Mouse (Mus musculus): ENCODE results near the gene Adcy4. TPM values are rescaled to one million over a fixed set of nuclear protein-coding genes. Genes with fewer than 3 reads are reported as not detected.

Gene Adcy4
- polyA plus RNA-seq, 1 experiment = 11.2 TPM

DNA sequence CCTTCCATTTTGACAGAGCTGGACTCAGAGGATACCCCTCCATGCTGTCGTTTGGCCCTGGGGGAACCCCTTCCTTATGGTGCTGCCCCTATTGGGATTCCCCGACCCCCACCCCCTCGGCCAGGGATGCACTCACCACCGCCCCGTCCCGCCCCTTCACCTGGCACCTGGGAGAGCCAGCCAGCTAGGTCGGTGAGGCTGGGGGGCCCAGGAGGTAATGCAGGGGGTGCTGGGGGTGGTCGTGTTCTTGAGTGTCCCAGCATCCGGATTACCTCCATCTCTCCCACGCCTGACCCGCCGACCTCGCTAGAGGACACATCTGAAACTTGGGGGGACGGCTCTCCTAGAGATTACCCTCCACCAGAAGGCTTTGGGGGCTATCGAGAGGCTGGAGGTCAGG is 42.2 kb upstream of the Adcy4 start:
- DNase-seq = no peak
- Histone ChIP-seq H3K36me3 (ENCODE audit: control insufficient read depth, insufficient read depth, low read length) (no peaks in the 10 kb centered on the region), H3K27ac (ENCODE audit: control insufficient read depth, insufficient read depth, low read length) (no peak overlapping the region), H3K27me3 (ENCODE audit: control insufficient read depth, insufficient read depth, low read length) (peaks cover 27% of the 10 kb centered on the region), H3K4me1 (replicated peaks; ENCODE audit: control insufficient read depth, insufficient read depth, low read length) (no peaks in the 10 kb centered on the region), H3K4me3 (ENCODE audit: control insufficient read depth, insufficient read depth, low read length) (no peak overlapping the region)
- TF ChIP-seq POLR2A (IDR thresholded peaks at IDR 0.05; ENCODE audit: control insufficient read depth, extremely low read depth, insufficient read depth, low read length, poor library complexity) (no peak), CTCF (IDR thresholded peaks at IDR 0.05; ENCODE audit: borderline replicate concordance, control insufficient read depth, extremely low read depth, insufficient read depth, low read length, poor library complexity) (no peak)
- 39% methylated on average over 15 of the region's 15 CpGs for WGBS

DNA sequence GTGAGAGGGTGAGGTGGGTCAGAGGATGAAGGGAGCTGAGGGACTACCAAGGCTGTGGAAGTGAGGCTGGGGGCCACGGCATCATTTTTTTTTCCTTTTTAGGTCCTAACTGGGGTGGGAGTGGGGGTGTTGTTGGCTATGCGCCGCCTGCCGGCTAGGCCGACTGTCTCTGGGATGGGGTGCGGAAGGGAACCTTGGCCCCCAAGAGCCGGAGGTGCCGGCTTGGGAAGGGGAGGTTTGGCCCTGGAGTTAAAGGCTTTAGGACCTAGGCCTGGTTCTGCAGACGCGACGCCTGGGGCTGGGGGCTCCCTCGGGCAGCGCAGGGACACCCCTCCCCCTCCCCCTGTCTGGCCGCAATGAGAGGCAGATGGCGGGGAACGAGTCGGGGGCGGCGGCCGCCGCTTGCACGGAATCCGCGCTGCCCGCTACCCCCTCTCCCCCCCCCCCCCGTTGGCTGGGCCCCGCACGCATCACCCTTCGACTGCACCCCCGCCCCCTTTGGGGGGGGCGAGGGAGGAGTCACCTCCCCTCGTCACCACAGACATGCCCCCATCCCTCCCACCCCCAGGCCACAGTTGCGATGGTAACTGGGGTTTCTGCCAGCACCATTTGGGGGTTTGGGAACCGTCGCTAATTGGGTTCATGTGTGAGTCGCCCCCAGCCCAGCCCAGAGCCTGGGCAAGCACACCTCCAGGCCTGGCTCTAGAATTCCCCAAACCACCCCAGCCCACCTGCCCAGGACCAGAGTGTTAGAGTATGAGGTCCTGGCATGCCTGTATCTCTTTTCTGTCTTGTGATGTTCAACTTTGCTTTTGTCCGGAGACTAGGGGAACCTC is 41.5 kb upstream of the Adcy4 start:
- TF ChIP-seq POLR2A (IDR thresholded peaks at IDR 0.05; ENCODE audit: control insufficient read depth, extremely low read depth, insufficient read depth, low read length, poor library complexity) (no peak), CTCF (IDR thresholded peaks at IDR 0.05; ENCODE audit: borderline replicate concordance, control insufficient read depth, extremely low read depth, insufficient read depth, low read length, poor library complexity) (no peak)
- Histone ChIP-seq H3K27ac (ENCODE audit: control insufficient read depth, insufficient read depth, low read length) (no peak overlapping the region), H3K36me3 (ENCODE audit: control insufficient read depth, insufficient read depth, low read length) (no peaks in the 10 kb centered on the region), H3K4me3 (ENCODE audit: control insufficient read depth, insufficient read depth, low read length) (no peak overlapping the region), H3K27me3 (ENCODE audit: control insufficient read depth, insufficient read depth, low read length) (peaks cover 27% of the 10 kb centered on the region), H3K4me1 (replicated peaks; ENCODE audit: control insufficient read depth, insufficient read depth, low read length) (no peaks in the 10 kb centered on the region)
- no peak for DNase-seq
- 3% methylated on average over 19 of the region's 37 CpGs for WGBS

DNA sequence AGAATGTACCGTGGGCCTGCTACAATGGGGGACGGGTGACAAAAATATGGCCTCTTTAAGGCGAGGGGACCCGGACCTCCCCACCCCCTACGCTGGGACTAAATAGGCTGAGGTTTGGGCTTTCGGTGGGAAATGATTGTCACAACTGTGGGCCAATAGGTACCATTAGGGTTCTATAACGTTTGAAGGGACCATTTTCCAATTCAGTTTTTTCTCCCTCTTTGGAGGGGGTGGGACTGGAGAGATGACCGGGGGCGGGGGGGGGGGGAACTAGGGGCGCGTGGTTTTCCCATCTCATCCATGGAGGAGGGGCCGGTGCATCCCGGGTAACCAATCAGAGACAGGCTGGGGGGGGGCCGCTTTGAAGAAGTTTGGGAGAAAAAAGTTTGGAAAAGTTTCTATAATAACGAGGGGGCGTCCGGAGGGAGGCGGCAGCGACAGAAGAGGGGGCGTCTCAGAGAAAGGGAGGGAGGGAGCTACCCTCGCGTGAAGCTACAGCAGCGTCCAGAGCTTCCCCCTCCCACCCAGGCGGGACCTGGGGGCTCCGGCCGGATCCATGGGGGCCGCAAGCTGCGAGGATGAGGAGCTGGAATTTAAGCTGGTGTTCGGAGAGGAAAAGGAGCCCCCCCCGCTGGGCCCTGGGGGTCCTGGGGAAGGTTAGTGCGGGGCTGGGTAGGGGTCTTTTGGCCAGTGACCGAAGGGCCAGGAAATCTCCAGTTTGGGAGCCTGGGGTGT is 40.8 kb upstream of the Adcy4 start:
- peaks cover 27% of the 10 kb centered on the region for H3K27me3 ChIP-seq (ENCODE audit: control insufficient read depth, insufficient read depth, low read length)
- no peak overlapping the region for H3K27ac ChIP-seq (ENCODE audit: control insufficient read depth, insufficient read depth, low read length)
- no peak for DNase-seq
- H3K4me1 ChIP-seq (replicated peaks; ENCODE audit: control insufficient read depth, insufficient read depth, low read length) = no peaks in the 10 kb centered on the region
- H3K36me3 ChIP-seq (ENCODE audit: control insufficient read depth, insufficient read depth, low read length) = no peaks in the 10 kb centered on the region
- TF ChIP-seq POLR2A (IDR thresholded peaks at IDR 0.05; ENCODE audit: control insufficient read depth, extremely low read depth, insufficient read depth, low read length, poor library complexity) = no peak
- TF ChIP-seq CTCF (IDR thresholded peaks at IDR 0.05; ENCODE audit: borderline replicate concordance, control insufficient read depth, extremely low read depth, insufficient read depth, low read length, poor library complexity) = no peak
- WGBS = 17% methylated on average over 32 of the region's 32 CpGs
- H3K4me3 ChIP-seq (ENCODE audit: control insufficient read depth, insufficient read depth, low read length) = no peak overlapping the region

DNA sequence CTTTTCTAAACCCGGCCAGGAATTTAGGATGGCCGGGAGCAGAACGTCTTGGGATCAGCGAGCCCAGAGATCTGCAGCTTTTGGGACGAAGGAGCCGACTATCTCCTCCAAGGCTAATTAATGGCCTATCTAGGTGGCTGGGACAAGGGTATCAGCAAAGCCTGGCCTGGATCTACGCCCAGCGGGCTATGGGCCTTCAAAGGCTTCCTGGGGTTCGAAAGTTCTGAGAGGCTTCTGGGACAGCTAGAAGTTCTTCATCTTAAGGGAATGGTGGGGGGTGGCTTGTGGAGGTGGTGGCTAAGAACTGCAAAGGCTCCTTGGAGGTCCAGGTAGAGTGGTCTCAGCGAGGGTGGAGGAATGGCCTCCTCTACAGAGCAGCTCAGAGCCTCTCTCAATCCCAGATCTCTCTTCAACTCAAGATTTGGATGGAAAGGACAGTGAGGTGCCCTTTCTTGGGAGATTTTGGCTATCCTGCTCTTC is 40.1 kb upstream of the Adcy4 start:
- TF ChIP-seq CTCF (IDR thresholded peaks at IDR 0.05; ENCODE audit: borderline replicate concordance, control insufficient read depth, extremely low read depth, insufficient read depth, low read length, poor library complexity) = no peak
- no peak for TF ChIP-seq POLR2A (IDR thresholded peaks at IDR 0.05; ENCODE audit: control insufficient read depth, extremely low read depth, insufficient read depth, low read length, poor library complexity)
- DNase-seq = no peak
- Histone ChIP-seq H3K36me3 (ENCODE audit: control insufficient read depth, insufficient read depth, low read length) (no peaks in the 10 kb centered on the region), H3K27ac (ENCODE audit: control insufficient read depth, insufficient read depth, low read length) (no peak overlapping the region), H3K27me3 (ENCODE audit: control insufficient read depth, insufficient read depth, low read length) (peaks cover 27% of the 10 kb centered on the region), H3K4me1 (replicated peaks; ENCODE audit: control insufficient read depth, insufficient read depth, low read length) (no peaks in the 10 kb centered on the region), H3K4me3 (ENCODE audit: control insufficient read depth, insufficient read depth, low read length) (no peak overlapping the region)
- 37% methylated on average over 10 of the region's 10 CpGs for WGBS

DNA sequence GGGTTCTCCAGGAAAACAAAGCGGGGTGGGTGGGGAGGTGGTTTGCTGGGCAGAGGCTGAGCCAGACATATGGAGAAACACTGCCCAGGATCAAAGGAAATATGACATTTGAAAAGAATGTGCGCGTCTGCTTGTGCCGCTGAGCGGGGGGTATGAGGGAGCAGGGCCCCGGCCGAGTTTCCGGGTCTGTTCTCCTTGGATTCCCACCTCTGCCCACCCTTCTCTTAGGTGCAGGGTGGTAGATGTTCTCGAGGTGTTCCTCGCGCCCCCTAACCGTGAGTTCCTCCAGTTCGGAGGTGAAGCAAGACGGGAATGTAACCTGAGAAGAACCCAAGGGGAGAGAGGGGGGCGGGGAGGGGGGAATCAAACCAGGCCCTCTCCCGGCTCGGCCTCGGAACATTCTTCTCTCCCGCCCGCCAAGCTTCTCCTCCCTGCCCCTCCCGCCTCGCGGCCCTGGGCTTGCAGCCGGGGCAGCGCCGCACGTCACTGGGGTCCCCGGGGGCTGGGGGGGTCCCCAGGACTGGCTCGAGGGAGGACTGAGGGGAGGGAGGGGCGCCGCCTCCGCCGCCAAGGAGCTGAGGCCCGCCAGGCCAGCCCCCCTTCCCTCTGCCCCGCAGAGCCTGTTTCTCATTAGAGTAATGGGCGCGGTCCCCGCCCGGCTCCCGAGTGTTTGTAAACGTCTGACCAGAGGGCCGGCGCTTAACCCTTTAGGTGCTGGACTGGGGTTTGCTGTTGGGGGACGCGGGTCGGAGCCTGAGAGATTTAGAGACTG is 39.3 kb upstream of the Adcy4 start, which contains the start of gene Nfatc4:
Gene Nfatc4, plus strand, starts transcription at position 154 of the 772 bp plus-strand sequence.
- no peak for DNase-seq
- H3K36me3 ChIP-seq (ENCODE audit: control insufficient read depth, insufficient read depth, low read length) = no peaks in the 10 kb centered on the region
- no peak within 1 kb of the TSS for H3K27ac ChIP-seq (ENCODE audit: control insufficient read depth, insufficient read depth, low read length)
- H3K27me3 ChIP-seq (ENCODE audit: control insufficient read depth, insufficient read depth, low read length) = peaks cover 27% of the 10 kb centered on the region
- TF ChIP-seq POLR2A (IDR thresholded peaks at IDR 0.05; ENCODE audit: control insufficient read depth, extremely low read depth, insufficient read depth, low read length, poor library complexity) (no peak), CTCF (IDR thresholded peaks at IDR 0.05; ENCODE audit: borderline replicate concordance, control insufficient read depth, extremely low read depth, insufficient read depth, low read length, poor library complexity) (no peak)
- WGBS = 2% methylated on average over 44 of the region's 46 CpGs
- no peaks in the 10 kb centered on the region for H3K4me1 ChIP-seq (replicated peaks; ENCODE audit: control insufficient read depth, insufficient read depth, low read length)
- no peak within 1 kb of the TSS for H3K4me3 ChIP-seq (ENCODE audit: control insufficient read depth, insufficient read depth, low read length)

All from thymus, adult 2 months (tissue).